Mouse (Mus musculus): Measurements from ENCODE around the gene Dusp27. TPM values are rescaled to one million over a fixed set of nuclear protein-coding genes. Genes with fewer than 3 reads are reported as not detected.

Gene Dusp27
- under 1 TPM; 0.23 to 0.58 TPM for total RNA-seq (2021)
- long read RNA-seq, partial matches to known transcripts, result 1 of 2 reads
- long read RNA-seq, other reads (novel, unspliced or antisense), result 1 of 2 reads

GRCm38 (mm10) chr1:166127719-166128118 lies at the start of gene Dusp27:
Gene Dusp27 (minus strand): TSS chr1:166127922.
- DNase-seq (ENCODE audit: low spot score in 2 of 2), result no peak

GRCm38 (mm10) chr1:166173621-166174020 lies 45.9 kb upstream of the Dusp27 start:
- peak in 1 of 2 experiments; percentile 7 for DNase-seq (ENCODE audit: low spot score in 2 of 2)

GRCm38 (mm10) chr1:166172992-166173391 lies 45.3 kb upstream of the Dusp27 start:
- DNase-seq (ENCODE audit: low spot score in 2 of 2), result peak in 1 of 2 experiments; percentile 6

- no peak for DNase-seq (ENCODE audit: low spot score in 2 of 2)
Measured at GRCm38 (mm10) chr1:166170852-166171251, 43.1 kb upstream of the Dusp27 start.

GRCm38 (mm10) chr1:166169713-166170112 lies 42.0 kb upstream of the Dusp27 start:
- DNase-seq (ENCODE audit: low spot score in 2 of 2), result no peak

GRCm38 (mm10) chr1:166168017-166168416 lies 40.3 kb upstream of the Dusp27 start:
- DNase-seq (ENCODE audit: low spot score in 2 of 2), result no peak

GRCm38 (mm10) chr1:166167405-166167804 lies 39.7 kb upstream of the Dusp27 start:
- no peak for DNase-seq (ENCODE audit: low spot score in 2 of 2)

- DNase-seq (ENCODE audit: low spot score in 2 of 2), result no peak
Measured at GRCm38 (mm10) chr1:166165159-166165558, 37.4 kb upstream of the Dusp27 start.

GRCm38 (mm10) chr1:166164580-166164979 lies 36.9 kb upstream of the Dusp27 start:
- DNase-seq (ENCODE audit: low spot score in 2 of 2), result no peak

GRCm38 (mm10) chr1:166160569-166161445 lies 33.1 kb upstream of the Dusp27 start:
- DNase-seq (ENCODE audit: low spot score in 2 of 2), result peak; percentile 86 to 87

- no peak for DNase-seq (ENCODE audit: low spot score in 2 of 2)
Measured at GRCm38 (mm10) chr1:166160111-166160510, 32.4 kb upstream of the Dusp27 start.

GRCm38 (mm10) chr1:166158664-166159063 lies 30.9 kb upstream of the Dusp27 start:
- no peak for DNase-seq (ENCODE audit: low spot score in 2 of 2)

GRCm38 (mm10) chr1:166157712-166158111 lies 30.0 kb upstream of the Dusp27 start:
- DNase-seq (ENCODE audit: low spot score in 2 of 2), result no peak

- DNase-seq (ENCODE audit: low spot score in 2 of 2), result no peak
Measured at GRCm38 (mm10) chr1:166155113-166155494, 27.4 kb upstream of the Dusp27 start.

GRCm38 (mm10) chr1:166154162-166155112 lies 26.7 kb upstream of the Dusp27 start:
- DNase-seq (ENCODE audit: low spot score in 2 of 2), result peak; percentile 82 to 85

GRCm38 (mm10) chr1:166153351-166154120 lies 25.8 kb upstream of the Dusp27 start:
- DNase-seq (ENCODE audit: low spot score in 2 of 2), result peak; percentile 93 to 94

GRCm38 (mm10) chr1:166152034-166152433 lies 24.3 kb upstream of the Dusp27 start:
- no peak for DNase-seq (ENCODE audit: low spot score in 2 of 2)

GRCm38 (mm10) chr1:166151341-166151740 lies 23.6 kb upstream of the Dusp27 start:
- no peak for DNase-seq (ENCODE audit: low spot score in 2 of 2)

- no peak for DNase-seq (ENCODE audit: low spot score in 2 of 2)
Measured at GRCm38 (mm10) chr1:166150035-166150434, 22.3 kb upstream of the Dusp27 start.

- no peak for DNase-seq (ENCODE audit: low spot score in 2 of 2)
Measured at GRCm38 (mm10) chr1:166149441-166149840, 21.7 kb upstream of the Dusp27 start.

- no peak for DNase-seq (ENCODE audit: low spot score in 2 of 2)
Measured at GRCm38 (mm10) chr1:166147657-166148056, 19.9 kb upstream of the Dusp27 start.
